Mouse (Mus musculus) thymus, adult 2 months (tissue): Measurements from ENCODE around the gene Tgfbr2. TPM values are rescaled to one million over a fixed set of nuclear protein-coding genes. Genes with fewer than 3 reads are reported as not detected.

Experiments used
- DNase-seq: peaks from one replicate; pipeline ENCODE4 v3.0.0; 2021
- H3K27ac ChIP-seq: fragments of 200-500 bp; 2 replicates; pipeline ENCODE4 v1.5.1; 2012; ENCODE audit warnings: low read length, control low read depth; ENCODE audit not compliant: control insufficient read depth, insufficient read depth
- H3K27me3 ChIP-seq: fragments of 200-500 bp; 2 replicates; pipeline ENCODE4 v1.6.1; 2012; ENCODE audit warnings: mild to moderate bottlenecking, low read length, moderate library complexity, mixed read lengths; ENCODE audit not compliant: control insufficient read depth, insufficient read depth
- H3K36me3 ChIP-seq: fragments of 200-500 bp; 2 replicates; pipeline ENCODE4 v1.6.1; 2012; ENCODE audit warnings: mild to moderate bottlenecking, low read length, moderate library complexity; ENCODE audit not compliant: control insufficient read depth, insufficient read depth
- H3K4me1 ChIP-seq: fragments of 200-500 bp; replicated peaks from 2 replicates; pipeline ENCODE4 v1.6.1; 2012; ENCODE audit warnings: low read length; ENCODE audit not compliant: control insufficient read depth, insufficient read depth
- H3K4me3 ChIP-seq: fragments of 200-500 bp; 2 replicates; pipeline ENCODE4 v1.5.1; 2012; ENCODE audit warnings: mild to moderate bottlenecking, low read length, control low read depth, moderate library complexity; ENCODE audit not compliant: control insufficient read depth, insufficient read depth
- CTCF ChIP-seq: fragments of 200-500 bp; IDR thresholded peaks from 2 replicates; pipeline ENCODE4 v1.5.1; 2012; ENCODE audit warnings: mild to moderate bottlenecking, control low read depth, low read length, moderate library complexity, borderline replicate concordance; ENCODE audit not compliant: control insufficient read depth, poor library complexity, insufficient read depth; ENCODE audit errors: extremely low read depth
- POLR2A ChIP-seq: fragments of 200-500 bp; IDR thresholded peaks from 2 replicates; pipeline ENCODE4 v1.6.1; 2012; ENCODE audit warnings: mild to moderate bottlenecking, low read length, control low read depth, moderate library complexity; ENCODE audit not compliant: control insufficient read depth, poor library complexity, insufficient read depth; ENCODE audit errors: extremely low read depth
- WGBS: fragments of 180-500 bp; shearing (Covaris S2); methylation state at CpG from one replicate; pipeline ENCODE4 v1.1.7; 2018; 5-methylcytosine and 5-hydroxymethylcytosine counted together
- polyA plus RNA-seq: library from polyadenylated mRNA; depleted of rRNA; stranded (reverse); fragments of >200 nt; gene quantifications from 2 replicates; pipeline ENCODE4 v1.2.3, GENCODE M21; 2012

The Tgfbr2 gene
- polyA plus RNA-seq, 1 experiment = 57.2 TPM

GRCm38 (mm10) chr9:116220159-116220515, 45.0 kb upstream of the Tgfbr2 start:
- DNase-seq = no peak
- 98% methylated on average over 4 of the region's 4 CpGs for WGBS
- TF ChIP-seq CTCF = no peak
- no peak for TF ChIP-seq POLR2A

GRCm38 (mm10) chr9:116219234-116220158, 44.3 kb upstream of the Tgfbr2 start:
- 90% methylated on average over 9 of the region's 9 CpGs for WGBS

More at GRCm38 (mm10) chr9:116220159-116220515, 45.0 kb upstream of the Tgfbr2 start:
- H3K27ac ChIP-seq = no peak overlapping the region
- no peak overlapping the region for H3K4me3 ChIP-seq
- H3K36me3 ChIP-seq = no peaks in the 10 kb centered on the region
- H3K27me3 ChIP-seq = no peaks in the 10 kb centered on the region
- peaks cover 17% of the 10 kb centered on the region for H3K4me1 ChIP-seq

GRCm38 (mm10) chr9:116218780-116219179, 43.6 kb upstream of the Tgfbr2 start:
- no peak for TF ChIP-seq POLR2A
- no peak for TF ChIP-seq CTCF
- 49% methylated on average over 4 of the region's 4 CpGs for WGBS
- no peaks in the 10 kb centered on the region for H3K27me3 ChIP-seq
- peaks cover 26% of the 10 kb centered on the region for H3K4me1 ChIP-seq
- peak; percentile 38 for DNase-seq
- H3K4me3 ChIP-seq = no peak overlapping the region
- H3K36me3 ChIP-seq = no peaks in the 10 kb centered on the region
- peak overlapping the region; percentile 48 for H3K27ac ChIP-seq

More at GRCm38 (mm10) chr9:116219234-116220158, 44.3 kb upstream of the Tgfbr2 start:
- H3K4me1 ChIP-seq = peaks cover 20% of the 10 kb centered on the region
- no peak for DNase-seq
- TF ChIP-seq POLR2A = no peak
- TF ChIP-seq CTCF = no peak
- no peaks in the 10 kb centered on the region for H3K36me3 ChIP-seq
- H3K27me3 ChIP-seq = no peaks in the 10 kb centered on the region
- no peak overlapping the region for H3K27ac ChIP-seq
- no peak overlapping the region for H3K4me3 ChIP-seq

GRCm38 (mm10) chr9:116217099-116217498, 41.9 kb upstream of the Tgfbr2 start:
- H3K4me3 ChIP-seq = no peak overlapping the region
- H3K4me1 ChIP-seq = peaks cover 38% of the 10 kb centered on the region
- H3K36me3 ChIP-seq = no peaks in the 10 kb centered on the region
- TF ChIP-seq POLR2A = no peak
- TF ChIP-seq CTCF = no peak
- no peaks in the 10 kb centered on the region for H3K27me3 ChIP-seq
- DNase-seq = no peak
- no peak overlapping the region for H3K27ac ChIP-seq
- 69% methylated on average over 7 of the region's 7 CpGs for WGBS

- TF ChIP-seq CTCF (no peak), POLR2A (no peak)
- WGBS = 33% methylated on average over 10 of the region's 10 CpGs
- Histone ChIP-seq H3K4me3 (no peak overlapping the region), H3K36me3 (no peaks in the 10 kb centered on the region), H3K27ac (no peak overlapping the region), H3K4me1 (peaks cover 42% of the 10 kb centered on the region), H3K27me3 (no peaks in the 10 kb centered on the region)
- no peak for DNase-seq
These were observed 41.5 kb upstream of the Tgfbr2 start for GRCm38 (mm10) chr9:116216677-116217076.

GRCm38 (mm10) chr9:116214296-116214695, 39.1 kb upstream of the Tgfbr2 start:
- H3K36me3 ChIP-seq = no peaks in the 10 kb centered on the region
- TF ChIP-seq CTCF (no peak), POLR2A (no peak)
- no peaks in the 10 kb centered on the region for H3K27me3 ChIP-seq
- H3K4me3 ChIP-seq = no peak overlapping the region
- DNase-seq = peak; percentile 52
- peak overlapping the region; percentile 65; the same call in 1 of the 2 replicates for H3K27ac ChIP-seq
- WGBS = 37% methylated on average over 6 of the region's 6 CpGs
- peaks cover 42% of the 10 kb centered on the region for H3K4me1 ChIP-seq
